Mouse (Mus musculus) spleen, postnatal 0 days (tissue): ENCODE data around the gene E030018B13Rik. TPM values are rescaled to one million over a fixed set of nuclear protein-coding genes. Genes with fewer than 3 reads are reported as not detected.

ENCODE experiments used
- polyA plus RNA-seq: library from polyadenylated mRNA; unstranded; fragments of >200 nt; fragmentation: Nextera tagmentation; extraction: Ambion mirVana; gene quantifications from 2 replicates; pipeline ENCODE4 v1.2.1, GENCODE M21; 2015

The E030018B13Rik gene
- polyA plus RNA-seq: 0.28 and 0.29 TPM in 2 replicates

GRCm38 (mm10) chr7:63916268-63916907 is at the start of gene E030018B13Rik:
TSS of gene E030018B13Rik (plus strand) at chr7:63916857.

GRCm38 (mm10) chr7:63938914-63939396 is 22.3 kb downstream of the E030018B13Rik start, which contains the start of gene Klf13:
TSS of gene Klf13 (minus strand) at chr7:63938915.

Other genes with a start within 250 kb of the E030018B13Rik start
- gene Klf13, start 22.1 kb downstream of the E030018B13Rik start, polyA plus RNA-seq: 54.5 and 57.5 TPM in 2 replicates
- 0.18 TPM in 1 of 2 replicates, not detected in the other for gene Trpm1, start 237.0 kb downstream of the E030018B13Rik start, polyA plus RNA-seq